Mouse (Mus musculus) limb, embryonic 10.5 days (tissue): Measurements from ENCODE around the gene Tnfrsf18. TPM values are rescaled to one million over a fixed set of nuclear protein-coding genes. Genes with fewer than 3 reads are reported as not detected.

Experiments
- DNase-seq: peaks from one replicate; pipeline ENCODE4 v3.0.0-alpha.2; 2017; ENCODE audit warnings: low spot score
- H3K27ac ChIP-seq: fragments of 300-500 bp; sonication (generic); 2 replicates; pipeline ENCODE4 v1.5.1; 2016; ENCODE audit warnings: mild to moderate bottlenecking
- H3K27me3 ChIP-seq: fragments of 300-500 bp; sonication (generic); 2 replicates; pipeline ENCODE4 v1.6.1; 2016; ENCODE audit warnings: low read depth, mild to moderate bottlenecking; ENCODE audit not compliant: poor library complexity, severe bottlenecking
- H3K36me3 ChIP-seq: fragments of 300-500 bp; sonication (generic); 2 replicates; pipeline ENCODE4 v1.6.1; 2016; ENCODE audit warnings: mild to moderate bottlenecking, moderate library complexity
- H3K4me1 ChIP-seq: fragments of 300-500 bp; sonication (generic); 2 replicates; pipeline ENCODE4 v1.6.1; 2016
- H3K4me3 ChIP-seq: fragments of 300-500 bp; sonication (generic); 2 replicates; pipeline ENCODE4 v1.5.1; 2016; ENCODE audit warnings: mild to moderate bottlenecking, moderate library complexity
- H3K9me3 ChIP-seq: fragments of 300-500 bp; sonication (generic); replicated peaks from 2 replicates; pipeline ENCODE4 v1.6.1; 2016; ENCODE audit warnings: mild to moderate bottlenecking
- WGBS: fragments of 180-500 bp; shearing (Covaris S2); methylation state at CpG from one replicate; pipeline ENCODE4 v1.1.7; 2016; 5-methylcytosine and 5-hydroxymethylcytosine counted together
- polyA plus RNA-seq: library from polyadenylated mRNA; unstranded; fragments of >200 nt; fragmentation: Nextera tagmentation; extraction: Ambion mirVana; gene quantifications from 2 replicates; pipeline ENCODE4 v1.2.1, GENCODE M21; 2016

Tnfrsf18 gene
- polyA plus RNA-seq = 1.2 and 1.5 TPM in 2 replicates

- no peak within 1 kb of the TSS for H3K27ac ChIP-seq
- no peak within 1 kb of the TSS for H3K4me3 ChIP-seq
- DNase-seq = no peak
- WGBS = 59% methylated on average over 4 of the region's 4 CpGs
- H3K27me3 ChIP-seq = no peaks in the 10 kb centered on the region
- H3K4me1 ChIP-seq = peaks cover 10% of the 10 kb centered on the region
- H3K9me3 ChIP-seq = no peaks in the 10 kb centered on the region
- H3K36me3 ChIP-seq = peaks cover 50% of the 10 kb centered on the region
These were observed at the start of gene Tnfrsf18 for GRCm38 (mm10) chr4:156026013-156026412. Tnfrsf18 (plus strand) TSS chr4:156026164.

DNA sequence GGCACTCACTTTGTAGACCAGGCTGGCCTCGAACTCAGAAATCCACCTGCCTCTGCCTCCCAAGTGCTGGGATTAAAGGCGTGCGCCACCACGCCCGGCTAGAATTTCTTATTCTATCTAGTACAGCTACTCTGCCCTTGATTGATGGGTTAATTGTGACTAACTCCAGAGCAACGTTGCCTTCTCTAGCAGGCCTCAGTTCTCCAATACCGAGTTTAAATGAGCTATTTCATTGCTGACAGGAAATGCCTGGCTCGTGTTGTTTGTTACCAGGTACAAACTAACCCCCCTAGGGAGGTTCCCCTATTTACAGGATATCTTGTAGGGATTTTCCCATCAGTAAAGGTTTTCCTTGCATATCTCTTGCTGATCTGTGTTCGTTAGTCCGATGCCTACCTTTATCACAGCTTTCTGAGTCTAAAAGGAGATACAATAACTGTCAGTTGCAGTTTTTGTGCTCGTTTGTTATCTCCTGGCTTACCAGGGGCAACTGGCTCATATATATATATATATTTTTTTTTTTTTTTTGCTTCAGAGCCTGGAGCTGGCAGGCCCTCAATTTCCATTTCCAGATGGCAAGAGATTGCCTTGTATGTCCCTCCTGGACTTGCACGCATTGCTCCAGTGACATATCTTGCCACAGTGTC lies 44.4 kb upstream of the Tnfrsf18 start:
- Histone ChIP-seq H3K36me3 (no peaks in the 10 kb centered on the region), H3K27ac (no peak overlapping the region), H3K9me3 (no peaks in the 10 kb centered on the region), H3K27me3 (no peaks in the 10 kb centered on the region), H3K4me3 (no peak overlapping the region), H3K4me1 (no peaks in the 10 kb centered on the region)
- WGBS = 80% methylated on average over 12 of the region's 12 CpGs
- no peak for DNase-seq

GRCm38 (mm10) chr4:155983788-155984187 lies 42.2 kb upstream of the Tnfrsf18 start:
- Histone ChIP-seq H3K9me3 (no peaks in the 10 kb centered on the region), H3K27me3 (no peaks in the 10 kb centered on the region), H3K27ac (no peak overlapping the region), H3K36me3 (no peaks in the 10 kb centered on the region), H3K4me1 (no peaks in the 10 kb centered on the region), H3K4me3 (no peak overlapping the region)
- DNase-seq = no peak
- WGBS = 23% methylated on average over 2 of the region's 2 CpGs

DNA sequence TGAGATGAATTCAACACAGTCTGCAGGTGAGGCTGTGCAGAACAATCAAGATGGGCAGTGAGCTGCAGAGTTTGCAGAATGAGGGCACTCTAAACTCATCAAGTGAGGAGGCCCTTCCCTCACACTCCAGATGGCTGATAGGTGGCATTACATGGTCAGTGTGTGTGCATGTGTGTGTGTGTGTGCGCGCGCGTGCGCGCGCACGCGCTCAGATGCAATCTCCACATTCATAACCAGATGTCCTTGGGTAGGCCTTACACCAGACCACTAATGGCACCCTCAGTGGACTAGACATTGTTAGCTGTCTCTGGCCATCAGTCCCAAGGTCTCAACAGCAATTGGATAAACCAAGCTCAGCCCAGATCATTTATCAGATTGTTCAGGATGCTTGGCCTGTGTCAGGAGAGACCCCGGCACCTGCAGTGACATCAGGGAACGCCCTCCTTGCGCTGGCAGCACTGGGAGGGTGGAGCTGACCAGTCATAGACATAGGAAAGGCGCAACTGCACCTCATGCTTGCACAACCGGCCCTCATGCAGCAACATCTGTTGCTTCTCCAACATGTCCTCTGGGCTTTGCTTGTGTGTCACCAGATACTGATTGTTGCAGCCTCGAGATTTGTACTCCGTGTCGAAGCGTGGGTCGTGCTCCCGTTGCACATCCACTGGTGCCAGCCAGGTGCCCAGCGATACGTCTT lies 34.6 kb upstream of the Tnfrsf18 start:
- H3K9me3 ChIP-seq = no peaks in the 10 kb centered on the region
- peaks cover 28% of the 10 kb centered on the region for H3K36me3 ChIP-seq
- H3K4me1 ChIP-seq = peaks cover 24% of the 10 kb centered on the region
- DNase-seq = no peak
- WGBS = 90% methylated on average over 22 of the region's 22 CpGs
- peak overlapping the region; percentile 91 for H3K4me3 ChIP-seq
- H3K27me3 ChIP-seq = no peaks in the 10 kb centered on the region
- peak overlapping the region; percentile 97 for H3K27ac ChIP-seq

DNA sequence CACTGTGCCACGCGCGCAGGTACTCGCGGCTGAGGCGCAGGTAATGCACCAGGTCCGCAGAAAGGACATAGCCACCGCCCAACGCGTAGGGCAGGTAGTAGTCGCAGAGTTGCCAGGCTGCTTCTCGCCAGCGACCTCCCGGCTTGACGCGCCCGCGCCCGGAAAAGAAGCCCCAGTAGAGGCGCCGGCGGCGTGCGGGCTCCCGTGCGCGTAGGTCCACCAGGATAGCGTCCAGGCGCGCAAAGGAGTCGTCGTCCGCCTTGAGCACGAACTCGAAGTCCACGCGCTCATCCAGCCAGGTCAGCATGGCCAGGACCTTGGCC lies 34.1 kb upstream of the Tnfrsf18 start:
- WGBS = 23% methylated on average over 37 of the region's 37 CpGs
- Histone ChIP-seq H3K9me3 (no peaks in the 10 kb centered on the region), H3K27ac (peak overlapping the region; percentile 97), H3K36me3 (peaks cover 34% of the 10 kb centered on the region), H3K4me1 (peaks cover 24% of the 10 kb centered on the region), H3K27me3 (no peaks in the 10 kb centered on the region), H3K4me3 (peak overlapping the region; percentile 91)
- DNase-seq = no peak

- Histone ChIP-seq H3K4me3 (peak within 1 kb of the TSS; percentile 91), H3K27ac (peak within 1 kb of the TSS; percentile 97), H3K4me1 (peaks cover 24% of the 10 kb centered on the region), H3K27me3 (no peaks in the 10 kb centered on the region), H3K36me3 (peaks cover 39% of the 10 kb centered on the region), H3K9me3 (no peaks in the 10 kb centered on the region)
- under 1% methylated on average over 99 of the region's 99 CpGs for WGBS
- DNase-seq = peak; percentile 85
These were observed 33.6 kb upstream of the Tnfrsf18 start, which contains the start of the genes B3galt6 and Sdf4 for GRCm38 (mm10) chr4:155992241-155992905. B3galt6 (minus strand) TSS chr4:155992649. Sdf4 (plus strand) TSS chr4:155992872.

DNA sequence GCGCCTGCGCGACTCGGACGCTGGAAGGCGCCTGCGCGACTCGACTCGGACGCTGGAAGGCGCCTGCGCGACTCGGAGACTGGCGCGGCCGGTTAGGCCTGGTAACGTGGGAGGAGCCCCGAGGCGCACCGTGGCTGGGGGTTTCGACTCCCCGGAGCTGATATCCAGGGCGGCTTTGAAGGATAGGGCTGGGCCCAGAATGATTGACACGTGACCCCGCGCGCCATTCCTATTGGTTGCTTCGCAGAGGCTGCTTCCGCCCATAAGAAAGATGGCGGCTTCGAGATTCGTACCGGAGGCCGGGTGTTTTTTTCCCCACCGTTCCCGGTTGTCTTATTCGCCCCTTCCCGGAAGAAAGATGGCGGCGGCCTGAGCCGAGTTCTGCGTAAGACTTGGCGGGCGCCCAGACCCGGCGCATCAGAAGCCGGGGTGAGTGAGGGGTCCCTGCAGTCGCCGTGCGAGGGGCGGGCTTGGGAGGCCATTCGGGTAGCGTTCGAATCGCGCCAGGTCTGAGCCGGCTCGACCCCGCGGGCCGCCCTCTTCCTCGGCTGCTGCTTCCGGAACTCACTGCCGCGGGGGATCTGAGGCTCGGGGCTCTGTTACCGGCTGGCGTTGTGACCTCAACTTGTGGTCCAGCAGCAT lies 32.9 kb upstream of the Tnfrsf18 start:
- peak; percentile 96 for DNase-seq
- Histone ChIP-seq H3K27me3 (no peaks in the 10 kb centered on the region), H3K4me1 (peaks cover 24% of the 10 kb centered on the region), H3K4me3 (peak overlapping the region; percentile 91), H3K9me3 (no peaks in the 10 kb centered on the region), H3K36me3 (peaks cover 45% of the 10 kb centered on the region), H3K27ac (peak overlapping the region; percentile 97)
- under 1% methylated on average over 69 of the region's 70 CpGs for WGBS

- Histone ChIP-seq H3K4me1 (peaks cover 24% of the 10 kb centered on the region), H3K4me3 (peak overlapping the region; percentile 91), H3K27ac (peak overlapping the region; percentile 97), H3K9me3 (no peaks in the 10 kb centered on the region), H3K27me3 (no peaks in the 10 kb centered on the region), H3K36me3 (peaks cover 51% of the 10 kb centered on the region)
- no peak for DNase-seq
- WGBS = 5% methylated on average over 15 of the region's 15 CpGs
These were observed 32.4 kb upstream of the Tnfrsf18 start for GRCm38 (mm10) chr4:155993606-155994005.

- Histone ChIP-seq H3K9me3 (no peaks in the 10 kb centered on the region), H3K4me3 (no peak overlapping the region), H3K36me3 (peaks cover 96% of the 10 kb centered on the region), H3K27ac (no peak overlapping the region), H3K4me1 (no peaks in the 10 kb centered on the region), H3K27me3 (no peaks in the 10 kb centered on the region)
- 95% methylated on average over 3 of the region's 3 CpGs for WGBS
- DNase-seq = no peak
These were observed 21.9 kb upstream of the Tnfrsf18 start for GRCm38 (mm10) chr4:156004109-156004508.

DNA sequence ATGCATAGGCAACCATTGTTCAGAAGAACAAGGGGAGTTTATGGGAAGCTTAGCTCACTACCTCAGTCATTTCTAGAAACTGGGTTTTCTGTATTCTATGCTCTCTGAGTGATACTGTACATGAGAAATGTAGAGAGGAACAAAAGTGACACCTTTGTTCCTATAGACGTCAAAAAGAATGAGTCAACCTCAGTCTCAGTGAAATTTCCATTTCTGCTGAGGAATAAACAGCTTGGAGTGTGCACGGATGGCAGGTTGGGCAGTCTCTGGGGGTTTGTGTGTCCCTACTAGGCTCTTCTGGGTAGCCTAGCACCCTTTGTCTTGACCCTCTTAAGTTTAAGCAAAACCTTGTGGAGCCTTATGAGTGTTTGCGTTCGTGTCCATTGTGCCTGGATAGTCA lies 17.6 kb upstream of the Tnfrsf18 start:
- 94% methylated on average over 4 of the region's 4 CpGs for WGBS
- no peaks in the 10 kb centered on the region for H3K9me3 ChIP-seq
- no peaks in the 10 kb centered on the region for H3K4me1 ChIP-seq
- H3K27ac ChIP-seq = no peak overlapping the region
- H3K27me3 ChIP-seq = no peaks in the 10 kb centered on the region
- DNase-seq = no peak
- peaks cover 96% of the 10 kb centered on the region for H3K36me3 ChIP-seq
- no peak overlapping the region for H3K4me3 ChIP-seq

- WGBS = 84% methylated on average over 8 of the region's 8 CpGs
- Histone ChIP-seq H3K9me3 (no peaks in the 10 kb centered on the region), H3K4me3 (no peak within 1 kb of the TSS), H3K27me3 (no peaks in the 10 kb centered on the region), H3K36me3 (peaks cover 75% of the 10 kb centered on the region), H3K4me1 (no peaks in the 10 kb centered on the region), H3K27ac (no peak within 1 kb of the TSS)
- no peak for DNase-seq
These were observed 12.3 kb upstream of the Tnfrsf18 start, which contains the start of gene Tnfrsf4 for GRCm38 (mm10) chr4:156013637-156014036. Tnfrsf4 (plus strand) TSS chr4:156013843.

DNA sequence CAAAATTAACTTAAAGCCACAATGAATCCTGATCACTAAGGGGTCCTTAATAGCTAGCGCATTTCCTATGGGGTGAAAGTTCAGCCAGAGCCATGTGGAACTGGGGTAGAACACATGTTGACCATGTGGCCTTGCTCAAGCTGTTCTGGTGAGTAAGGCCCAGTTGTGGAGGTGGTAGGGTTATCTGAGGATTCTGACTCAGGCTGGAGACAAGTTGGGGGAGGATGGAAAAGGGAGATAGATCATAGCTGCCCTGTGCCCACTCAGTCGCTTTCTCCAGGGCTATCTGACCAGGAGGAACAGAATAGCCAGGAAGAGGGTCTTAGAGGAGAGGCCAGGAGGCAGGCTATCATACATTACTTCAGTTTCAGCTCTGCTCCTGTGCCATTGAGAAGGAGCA lies 11.5 kb upstream of the Tnfrsf18 start:
- no peaks in the 10 kb centered on the region for H3K4me1 ChIP-seq
- H3K27me3 ChIP-seq = no peaks in the 10 kb centered on the region
- no peak for DNase-seq
- 86% methylated on average over 2 of the region's 2 CpGs for WGBS
- no peak overlapping the region for H3K27ac ChIP-seq
- no peaks in the 10 kb centered on the region for H3K9me3 ChIP-seq
- H3K4me3 ChIP-seq = no peak overlapping the region
- H3K36me3 ChIP-seq = peaks cover 67% of the 10 kb centered on the region

GRCm38 (mm10) chr4:156019771-156020170 lies 6.2 kb upstream of the Tnfrsf18 start:
- Histone ChIP-seq H3K9me3 (no peaks in the 10 kb centered on the region), H3K27me3 (no peaks in the 10 kb centered on the region), H3K4me1 (no peaks in the 10 kb centered on the region), H3K36me3 (peaks cover 29% of the 10 kb centered on the region), H3K27ac (no peak overlapping the region), H3K4me3 (no peak overlapping the region)
- no peak for DNase-seq
- WGBS = 90% methylated on average over 12 of the region's 12 CpGs
